Mouse (Mus musculus): ENCODE data around the gene Gm14819. TPM values are rescaled to one million over a fixed set of nuclear protein-coding genes. Genes with fewer than 3 reads are reported as not detected.

Gm14819 gene
- not detected in 2 replicates for polyA plus RNA-seq (2012; rRNA removed)

DNA sequence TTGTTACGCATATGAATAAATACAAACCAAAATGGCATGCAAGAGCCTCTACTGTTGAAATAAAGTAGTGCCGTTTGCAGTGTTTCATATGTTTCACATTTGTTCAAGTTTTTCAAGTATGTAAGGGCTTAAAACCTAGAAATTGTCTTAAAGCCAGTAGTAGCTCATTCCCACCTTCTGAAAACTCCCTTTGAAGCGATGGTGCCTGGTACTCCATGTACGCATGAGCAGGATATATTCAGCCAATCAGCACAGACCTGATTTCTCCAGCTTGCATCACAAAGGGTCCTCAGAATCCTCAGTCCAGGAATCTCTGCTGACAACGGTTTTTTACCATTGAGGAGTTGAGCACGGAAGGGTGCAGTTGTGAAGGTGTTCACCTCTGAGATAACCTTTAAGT lies at the start of gene Gm14819:
TSS of gene Gm14819 (plus strand) at position 301 of the 400 bp plus-strand sequence.

